Mouse (Mus musculus) embryonic facial prominence, embryonic 12.5 days (tissue): ENCODE results near the gene Dock9. TPM values are rescaled to one million over a fixed set of nuclear protein-coding genes. Genes with fewer than 3 reads are reported as not detected.

Experiments used
- ATAC-seq: fragments of 200-750 bp; cut with Nextera tagmentation; 2 replicates; pipeline ENCODE4 v1.8.0; 2017; ENCODE audit not compliant: insufficient number of reproducible peaks, insufficient read depth, low FRiP score, low TSS enrichment
- H3K27ac ChIP-seq: fragments of 300-500 bp; sonication (generic); 2 replicates; pipeline ENCODE4 v1.5.1; 2016; ENCODE audit warnings: mild to moderate bottlenecking
- H3K27me3 ChIP-seq: fragments of 300-500 bp; sonication (generic); 2 replicates; pipeline ENCODE4 v1.6.1; 2016; ENCODE audit warnings: mild to moderate bottlenecking, moderate library complexity
- H3K36me3 ChIP-seq: fragments of 300-500 bp; sonication (generic); 2 replicates; pipeline ENCODE4 v1.6.1; 2016; ENCODE audit warnings: mild to moderate bottlenecking
- H3K4me1 ChIP-seq: fragments of 300-500 bp; sonication (generic); 2 replicates; pipeline ENCODE4 v1.6.1; 2016
- H3K4me2 ChIP-seq: fragments of 300-500 bp; sonication (generic); replicated peaks from 2 replicates; pipeline ENCODE4 v1.6.1; 2016; ENCODE audit warnings: mild to moderate bottlenecking, moderate library complexity
- H3K4me3 ChIP-seq: fragments of 300-500 bp; sonication (generic); 2 replicates; pipeline ENCODE4 v1.5.1; 2016; ENCODE audit warnings: mild to moderate bottlenecking
- H3K9ac ChIP-seq: fragments of 300-500 bp; sonication (generic); 2 replicates; pipeline ENCODE4 v1.6.1; 2016; ENCODE audit warnings: mild to moderate bottlenecking, moderate library complexity
- H3K9me3 ChIP-seq: fragments of 300-500 bp; sonication (generic); 2 replicates; pipeline ENCODE4 v1.6.1; 2016; ENCODE audit warnings: mild to moderate bottlenecking, moderate library complexity
- WGBS: fragments of 180-500 bp; shearing (Covaris S2); methylation state at CpG from one replicate; pipeline ENCODE4 v1.1.7; 2016; 5-methylcytosine and 5-hydroxymethylcytosine counted together
- polyA plus RNA-seq: library from polyadenylated mRNA; unstranded; fragments of >200 nt; fragmentation: Nextera tagmentation; extraction: Ambion mirVana; gene quantifications from 2 replicates; pipeline ENCODE4 v1.2.1, GENCODE M21; 2016

Gene Dock9
- polyA plus RNA-seq, 1 experiment from 2014 or later, result 5.8 TPM

- Histone ChIP-seq H3K27me3 (no peaks in the 10 kb centered on the region), H3K27ac (no peak overlapping the region), H3K9ac (no peak overlapping the region), H3K4me1 (no peaks in the 10 kb centered on the region), H3K4me2 (no peak overlapping the region), H3K4me3 (no peak overlapping the region), H3K9me3 (no peaks in the 10 kb centered on the region), H3K36me3 (no peaks in the 10 kb centered on the region)
- WGBS, result 68% methylated on average over 1 of the region's 1 CpGs
- ATAC-seq, result no peak
Measured at GRCm38 (mm10) chr14:121527201-121527600, 270.4 kb downstream of the Dock9 start.

- H3K4me3 ChIP-seq, result no peak overlapping the region
- WGBS, result 85% methylated on average over 4 of the region's 4 CpGs
Measured at GRCm38 (mm10) chr14:121521709-121522108, 275.9 kb downstream of the Dock9 start.

GRCm38 (mm10) chr14:121516881-121517280 lies 280.8 kb downstream of the Dock9 start:
- 72% methylated on average over 5 of the region's 5 CpGs for WGBS
- no peaks in the 10 kb centered on the region for H3K27me3 ChIP-seq
- H3K9me3 ChIP-seq, result no peaks in the 10 kb centered on the region
- H3K4me2 ChIP-seq, result no peak overlapping the region
- no peaks in the 10 kb centered on the region for H3K4me1 ChIP-seq
- no peak overlapping the region for H3K27ac ChIP-seq
- ATAC-seq, result no peak
- no peak overlapping the region for H3K9ac ChIP-seq
- no peak overlapping the region for H3K4me3 ChIP-seq
- H3K36me3 ChIP-seq, result no peaks in the 10 kb centered on the region

More at GRCm38 (mm10) chr14:121521709-121522108, 275.9 kb downstream of the Dock9 start:
- no peaks in the 10 kb centered on the region for H3K27me3 ChIP-seq
- H3K27ac ChIP-seq, result no peak overlapping the region
- no peak overlapping the region for H3K9ac ChIP-seq
- no peaks in the 10 kb centered on the region for H3K9me3 ChIP-seq
- no peak overlapping the region for H3K4me2 ChIP-seq
- H3K4me1 ChIP-seq, result no peaks in the 10 kb centered on the region
- no peaks in the 10 kb centered on the region for H3K36me3 ChIP-seq
- no peak for ATAC-seq

- Histone ChIP-seq H3K9me3 (no peaks in the 10 kb centered on the region), H3K4me1 (0 out of 2 replicates have a peak, but pooled peaks cover 4% of the 10 kb centered on the region), H3K4me2 (no peak overlapping the region), H3K36me3 (no peaks in the 10 kb centered on the region), H3K27me3 (peaks cover 36% of the 10 kb centered on the region), H3K4me3 (no peak overlapping the region), H3K9ac (no peak overlapping the region), H3K27ac (no peak overlapping the region)
- 83% methylated on average over 2 of the region's 2 CpGs for WGBS
- ATAC-seq, result no peak
Measured at GRCm38 (mm10) chr14:121508929-121509328, 288.7 kb downstream of the Dock9 start.

GRCm38 (mm10) chr14:121506336-121506735 lies 291.3 kb downstream of the Dock9 start:
- Histone ChIP-seq H3K4me1 (0 out of 2 replicates have a peak, but pooled peaks cover 4% of the 10 kb centered on the region), H3K9me3 (no peaks in the 10 kb centered on the region), H3K27ac (no peak overlapping the region), H3K4me2 (no peak overlapping the region), H3K9ac (no peak overlapping the region), H3K4me3 (no peak overlapping the region), H3K27me3 (peaks cover 45% of the 10 kb centered on the region), H3K36me3 (no peaks in the 10 kb centered on the region)
- no peak for ATAC-seq
- WGBS, result 12% methylated on average over 6 of the region's 6 CpGs

DNA sequence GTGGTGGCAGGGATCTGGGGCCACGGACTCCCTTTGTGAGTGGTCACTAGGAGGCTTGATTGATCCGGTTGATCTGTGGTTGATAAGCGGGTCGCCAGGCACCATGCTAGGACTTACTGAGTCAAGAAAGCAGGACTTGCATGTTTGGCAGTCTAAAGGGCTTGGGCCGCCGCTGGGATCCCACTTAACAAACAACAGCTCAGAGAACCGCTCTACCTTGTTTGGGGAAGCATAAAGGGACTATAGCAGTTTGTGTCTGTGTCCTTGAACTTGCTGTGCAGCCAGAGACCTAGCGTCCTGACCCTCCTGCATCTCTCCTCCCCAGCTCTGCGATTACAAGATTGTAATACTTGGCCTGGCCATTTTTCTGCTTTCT lies 292.2 kb downstream of the Dock9 start:
- Histone ChIP-seq H3K27me3 (peaks cover 47% of the 10 kb centered on the region), H3K36me3 (no peaks in the 10 kb centered on the region), H3K4me2 (peak overlapping the region; percentile 27; the same call in 1 of the 2 replicates)

DNA sequence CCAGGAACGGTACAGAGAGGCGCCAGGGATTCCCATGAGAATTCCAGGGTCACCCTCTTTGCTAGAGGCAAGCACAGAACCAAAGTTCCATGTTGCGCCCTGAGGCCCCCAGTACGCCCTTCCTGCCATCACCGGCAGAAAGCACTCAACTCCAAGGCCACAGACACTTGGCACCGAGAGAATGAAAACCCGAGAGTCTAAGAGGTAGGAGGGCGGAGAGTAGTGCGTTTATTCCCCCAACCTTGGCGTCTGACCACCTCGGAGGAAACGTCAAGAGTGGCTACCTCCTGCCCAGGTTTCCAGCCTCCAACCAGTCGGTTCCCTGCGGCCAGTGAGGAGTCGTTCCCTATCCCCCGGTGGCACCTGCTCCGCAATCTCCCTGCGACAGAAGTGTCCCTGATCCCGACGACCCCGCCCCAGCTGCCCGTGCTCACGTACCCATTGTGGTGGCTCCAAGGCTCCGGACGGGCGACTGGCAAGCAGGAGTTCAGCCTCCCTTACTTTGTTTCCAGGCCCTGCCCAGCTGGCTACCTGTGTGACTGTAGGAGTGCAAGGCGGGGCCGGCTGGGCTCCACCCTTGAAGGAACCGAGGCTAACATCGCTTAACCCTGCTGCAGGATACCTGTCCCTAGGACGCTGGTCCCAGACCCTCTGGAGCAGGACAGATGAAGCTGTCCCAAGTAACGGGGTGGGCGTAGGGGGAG lies 292.7 kb downstream of the Dock9 start, which contains the start of gene Slc15a1:
Gene Slc15a1 (minus strand): TSS at position 472 of the 704 bp plus-strand sequence.
- WGBS, result 9% methylated on average over 33 of the region's 33 CpGs
- ATAC-seq, result no peak
- Histone ChIP-seq H3K9ac (no peak within 1 kb of the TSS), H3K4me2 (peak within 1 kb of the TSS; percentile 27), H3K27ac (no peak within 1 kb of the TSS), H3K27me3 (peaks cover 47% of the 10 kb centered on the region), H3K4me3 (peak within 1 kb of the TSS; percentile 14; the same call in 1 of the 2 replicates), H3K36me3 (no peaks in the 10 kb centered on the region), H3K9me3 (no peaks in the 10 kb centered on the region), H3K4me1 (0 out of 2 replicates have a peak, but pooled peaks cover 4% of the 10 kb centered on the region)

More for the DNA sequence above, 292.2 kb downstream of the Dock9 start:
- no peaks in the 10 kb centered on the region for H3K9me3 ChIP-seq
- no peak overlapping the region for H3K27ac ChIP-seq
- no peak for ATAC-seq
- 27% methylated on average over 9 of the region's 9 CpGs for WGBS
- H3K9ac ChIP-seq, result no peak overlapping the region
- H3K4me1 ChIP-seq, result 0 out of 2 replicates have a peak, but pooled peaks cover 4% of the 10 kb centered on the region
- no peak overlapping the region for H3K4me3 ChIP-seq

DNA sequence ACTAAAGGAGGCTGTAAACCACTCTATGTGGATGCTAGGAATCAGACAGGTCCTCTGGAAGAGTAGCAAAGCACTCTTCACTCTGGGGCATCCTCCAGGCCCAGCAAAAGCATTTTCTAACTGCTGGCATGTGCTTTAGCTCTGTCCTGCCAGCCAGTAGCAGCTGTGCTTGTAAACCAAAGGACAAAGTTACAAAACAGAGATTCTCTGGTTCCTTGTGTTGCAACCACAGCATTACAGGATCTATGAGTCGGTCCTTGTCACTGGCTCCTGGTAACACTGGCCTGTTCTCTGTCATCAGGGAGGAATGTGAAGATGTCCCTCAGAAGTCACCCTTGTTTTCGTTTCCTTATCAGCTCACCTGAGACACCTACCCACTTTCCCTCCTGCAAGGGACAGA lies 297.1 kb downstream of the Dock9 start:
- Histone ChIP-seq H3K27ac (no peak overlapping the region), H3K9me3 (no peaks in the 10 kb centered on the region), H3K4me2 (no peak overlapping the region), H3K4me3 (no peak overlapping the region), H3K4me1 (0 out of 2 replicates have a peak, but pooled peaks cover 4% of the 10 kb centered on the region), H3K9ac (no peak overlapping the region), H3K36me3 (no peaks in the 10 kb centered on the region), H3K27me3 (peaks cover 28% of the 10 kb centered on the region)
- ATAC-seq, result no peak
- WGBS, result 74% methylated on average over 2 of the region's 2 CpGs

- WGBS, result 63% methylated on average over 1 of the region's 1 CpGs
- no peaks in the 10 kb centered on the region for H3K9me3 ChIP-seq
Measured at GRCm38 (mm10) chr14:121499769-121500168, 297.9 kb downstream of the Dock9 start.

GRCm38 (mm10) chr14:121497800-121498199 lies 299.8 kb downstream of the Dock9 start:
- Histone ChIP-seq H3K27ac (no peak overlapping the region), H3K4me1 (peaks cover 2% of the 10 kb centered on the region; the same call in 1 of the 2 replicates), H3K9ac (no peak overlapping the region), H3K36me3 (no peaks in the 10 kb centered on the region), H3K4me3 (no peak overlapping the region), H3K27me3 (0 out of 2 replicates have a peak, but pooled peaks cover 3% of the 10 kb centered on the region), H3K9me3 (no peaks in the 10 kb centered on the region), H3K4me2 (no peak overlapping the region)
- WGBS, result 86% methylated on average over 1 of the region's 1 CpGs
- ATAC-seq, result no peak

More at GRCm38 (mm10) chr14:121499769-121500168, 297.9 kb downstream of the Dock9 start:
- Histone ChIP-seq H3K27me3 (peaks cover 20% of the 10 kb centered on the region), H3K36me3 (no peaks in the 10 kb centered on the region), H3K4me3 (no peak overlapping the region), H3K4me1 (no peaks in the 10 kb centered on the region), H3K9ac (no peak overlapping the region), H3K27ac (no peak overlapping the region), H3K4me2 (no peak overlapping the region)
- ATAC-seq, result no peak

- Histone ChIP-seq H3K27me3 (0 out of 2 replicates have a peak, but pooled peaks cover under 1% of the 10 kb centered on the region), H3K36me3 (no peaks in the 10 kb centered on the region), H3K4me3 (no peak overlapping the region), H3K9me3 (no peaks in the 10 kb centered on the region), H3K27ac (no peak overlapping the region), H3K9ac (no peak overlapping the region), H3K4me1 (peaks cover 12% of the 10 kb centered on the region), H3K4me2 (no peak overlapping the region)
- ATAC-seq, result no peak
- WGBS, result 85% methylated on average over 4 of the region's 4 CpGs
Measured at GRCm38 (mm10) chr14:121495741-121496140, 301.9 kb downstream of the Dock9 start.

- no peak overlapping the region for H3K27ac ChIP-seq
- H3K4me2 ChIP-seq, result no peak overlapping the region
- no peak for ATAC-seq
- H3K4me3 ChIP-seq, result no peak overlapping the region
- H3K4me1 ChIP-seq, result peaks cover 12% of the 10 kb centered on the region
- no peak overlapping the region for H3K9ac ChIP-seq
- H3K27me3 ChIP-seq, result no peaks in the 10 kb centered on the region
- 88% methylated on average over 2 of the region's 2 CpGs for WGBS
- no peaks in the 10 kb centered on the region for H3K36me3 ChIP-seq
- H3K9me3 ChIP-seq, result no peaks in the 10 kb centered on the region
Measured at GRCm38 (mm10) chr14:121495120-121495519, 302.5 kb downstream of the Dock9 start.
